Mouse (Mus musculus) lung, embryonic 14.5 days (tissue): ENCODE results near the gene Dnah8. TPM values are rescaled to one million over a fixed set of nuclear protein-coding genes. Genes with fewer than 3 reads are reported as not detected.

Experiments
- ATAC-seq: fragments of 200-750 bp; cut with Nextera tagmentation; 2 replicates; pipeline ENCODE4 v1.8.0; 2017; ENCODE audit warnings: mild to moderate bottlenecking, moderate TSS enrichment, moderate library complexity; ENCODE audit not compliant: insufficient read depth
- DNase-seq: peaks from one replicate; pipeline ENCODE4 v3.0.0-alpha.2; 2015
- H3K27ac ChIP-seq: fragments of 300-500 bp; sonication (generic); 2 replicates; pipeline ENCODE4 v1.5.1; 2014; ENCODE audit warnings: low read depth, mild to moderate bottlenecking, moderate library complexity
- H3K27me3 ChIP-seq: fragments of 300-500 bp; sonication (generic); 2 replicates; pipeline ENCODE4 v1.6.1; 2014; ENCODE audit warnings: low read length, control low read depth; ENCODE audit not compliant: insufficient read depth
- H3K36me3 ChIP-seq: fragments of 300-500 bp; sonication (generic); 2 replicates; pipeline ENCODE4 v1.6.1; 2014; ENCODE audit warnings: control low read depth; ENCODE audit not compliant: insufficient read depth
- H3K4me1 ChIP-seq: fragments of 300-500 bp; sonication (generic); 2 replicates; pipeline ENCODE4 v1.6.1; 2014; ENCODE audit warnings: antibody characterized with exemption, control low read depth; ENCODE audit not compliant: insufficient read depth
- H3K4me2 ChIP-seq: fragments of 300-500 bp; sonication (generic); 2 replicates; pipeline ENCODE4 v1.6.1; 2014; ENCODE audit warnings: mild to moderate bottlenecking
- H3K4me3 ChIP-seq: fragments of 300-500 bp; sonication (generic); 2 replicates; pipeline ENCODE4 v1.5.1; 2014; ENCODE audit warnings: low read depth, low read length
- H3K9ac ChIP-seq: fragments of 300-500 bp; sonication (generic); 2 replicates; pipeline ENCODE4 v1.6.1; 2014
- H3K9me3 ChIP-seq: fragments of 300-500 bp; sonication (generic); 2 replicates; pipeline ENCODE4 v1.6.1; 2016; ENCODE audit warnings: low read depth, low read length, control low read depth
- CTCF ChIP-seq: IDR thresholded peaks from 2 replicates; pipeline ENCODE4 v1.5.1; 2016; ENCODE audit warnings: antibody characterized with exemption, low read depth
- WGBS: fragments of 180-500 bp; shearing (Covaris S2); extraction: QIAGEN DNeasy Blood & Tissue Kit; methylation state at CpG from one replicate; pipeline ENCODE4 v1.1.7; 2014; 5-methylcytosine and 5-hydroxymethylcytosine counted together
- polyA plus RNA-seq: library from polyadenylated mRNA; unstranded; fragments of >200 nt; fragmentation: Nextera tagmentation; extraction: Ambion mirVana; gene quantifications from 2 replicates; pipeline ENCODE4 v1.2.1, GENCODE M21; 2014

Dnah8 gene
- polyA plus RNA-seq, 1 experiment from 2014 or later = 4.7 TPM

DNA sequence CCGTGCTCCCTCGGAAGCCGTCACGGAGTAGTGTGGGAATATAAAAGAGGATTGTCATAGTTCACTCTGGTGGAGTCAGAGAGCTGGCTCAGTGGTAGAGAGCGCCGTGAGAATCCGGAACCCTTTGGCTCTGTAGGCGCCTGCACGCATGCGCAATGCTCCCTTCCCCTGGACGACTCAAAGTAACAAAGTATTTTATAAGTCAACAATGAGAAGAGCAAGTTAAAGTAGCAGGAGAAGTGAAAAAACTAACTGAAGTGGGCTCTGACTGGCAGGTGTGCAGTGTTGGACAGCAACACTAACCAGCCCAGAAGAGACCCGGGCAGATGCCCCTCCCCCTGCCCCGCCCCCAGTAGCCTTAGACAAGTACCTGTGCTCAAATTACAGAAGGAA lies 34.0 kb downstream of the Dnah8 start:
- H3K36me3 ChIP-seq = no peaks in the 10 kb centered on the region
- H3K27ac ChIP-seq = peak overlapping the region; percentile 83
- no peaks in the 10 kb centered on the region for H3K27me3 ChIP-seq
- H3K4me3 ChIP-seq = peak overlapping the region; percentile 26
- H3K9me3 ChIP-seq = no peaks in the 10 kb centered on the region
- DNase-seq (peak; percentile 90), ATAC-seq (peak; percentile 94)
- peak overlapping the region; percentile 61 for H3K4me2 ChIP-seq
- no peaks in the 10 kb centered on the region for H3K4me1 ChIP-seq
- TF ChIP-seq CTCF = no peak
- H3K9ac ChIP-seq = peak overlapping the region; percentile 44
- 11% methylated on average over 13 of the region's 13 CpGs for WGBS

DNA sequence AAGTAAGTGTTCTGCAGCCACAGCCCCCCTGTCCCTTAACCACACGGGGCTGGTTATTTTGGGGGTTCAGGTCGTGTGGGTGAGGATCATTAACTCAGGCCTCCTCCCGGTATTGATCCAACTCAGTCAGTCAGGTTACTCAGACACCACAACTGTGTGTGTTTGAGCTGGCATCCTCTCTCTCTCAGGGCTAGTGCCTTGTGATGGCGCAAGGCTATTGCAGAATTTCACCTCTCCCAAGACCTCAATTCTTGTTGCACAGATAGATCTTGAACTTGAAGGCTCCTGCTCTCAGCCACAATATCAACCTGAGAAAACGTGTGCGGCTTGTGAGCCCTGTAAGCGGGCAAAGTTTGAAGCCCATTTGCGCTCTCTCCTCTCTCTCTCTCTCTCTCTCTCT lies 38.0 kb downstream of the Dnah8 start:
- WGBS = 66% methylated on average over 8 of the region's 8 CpGs

GRCm38 (mm10) chr17:30663170-30663569 lies 39.0 kb downstream of the Dnah8 start:
- ATAC-seq (no peak), DNase-seq (no peak)
- no peak for TF ChIP-seq CTCF
- WGBS = 88% methylated on average over 8 of the region's 8 CpGs
- H3K4me1 ChIP-seq = no peaks in the 10 kb centered on the region
- H3K4me2 ChIP-seq = no peak overlapping the region
- no peak overlapping the region for H3K27ac ChIP-seq
- H3K27me3 ChIP-seq = no peaks in the 10 kb centered on the region
- no peaks in the 10 kb centered on the region for H3K36me3 ChIP-seq
- H3K9me3 ChIP-seq = no peaks in the 10 kb centered on the region
- no peak overlapping the region for H3K9ac ChIP-seq
- H3K4me3 ChIP-seq = no peak overlapping the region

More for the DNA sequence above, 38.0 kb downstream of the Dnah8 start:
- no peak overlapping the region for H3K4me2 ChIP-seq
- no peak overlapping the region for H3K9ac ChIP-seq
- TF ChIP-seq CTCF = no peak
- DNase-seq = no peak
- H3K9me3 ChIP-seq = no peaks in the 10 kb centered on the region
- no peak overlapping the region for H3K4me3 ChIP-seq
- no peak for ATAC-seq
- no peak overlapping the region for H3K27ac ChIP-seq
- H3K4me1 ChIP-seq = no peaks in the 10 kb centered on the region
- no peaks in the 10 kb centered on the region for H3K36me3 ChIP-seq
- H3K27me3 ChIP-seq = no peaks in the 10 kb centered on the region

DNA sequence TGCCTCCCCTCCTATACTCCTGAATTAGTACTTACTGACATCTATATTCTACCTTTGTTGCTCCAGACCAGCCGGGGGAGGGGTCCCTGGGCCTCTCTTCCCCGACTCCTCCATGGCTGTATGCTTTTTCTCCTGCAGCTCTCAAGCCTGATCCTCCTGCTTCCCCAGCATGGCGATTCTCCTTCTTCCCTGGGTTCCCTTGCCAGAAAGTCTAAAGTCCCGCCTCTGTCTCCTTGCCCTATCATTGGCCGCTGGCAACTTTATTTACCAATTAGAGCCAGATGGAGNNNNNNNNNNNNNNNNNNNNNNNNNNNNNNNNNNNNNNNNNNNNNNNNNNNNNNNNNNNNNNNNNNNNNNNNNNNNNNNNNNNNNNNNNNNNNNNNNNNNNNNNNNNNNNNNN lies 40.7 kb downstream of the Dnah8 start:
- no peak for DNase-seq
- no peaks in the 10 kb centered on the region for H3K27me3 ChIP-seq
- TF ChIP-seq CTCF = no peak
- H3K27ac ChIP-seq = no peak overlapping the region
- no peak overlapping the region for H3K4me3 ChIP-seq
- H3K9me3 ChIP-seq = no peaks in the 10 kb centered on the region
- H3K36me3 ChIP-seq = no peaks in the 10 kb centered on the region
- no peak overlapping the region for H3K9ac ChIP-seq
- ATAC-seq = no peak
- H3K4me2 ChIP-seq = no peak overlapping the region
- H3K4me1 ChIP-seq = no peaks in the 10 kb centered on the region
- WGBS = 80% methylated on average over 5 of the region's 5 CpGs

DNA sequence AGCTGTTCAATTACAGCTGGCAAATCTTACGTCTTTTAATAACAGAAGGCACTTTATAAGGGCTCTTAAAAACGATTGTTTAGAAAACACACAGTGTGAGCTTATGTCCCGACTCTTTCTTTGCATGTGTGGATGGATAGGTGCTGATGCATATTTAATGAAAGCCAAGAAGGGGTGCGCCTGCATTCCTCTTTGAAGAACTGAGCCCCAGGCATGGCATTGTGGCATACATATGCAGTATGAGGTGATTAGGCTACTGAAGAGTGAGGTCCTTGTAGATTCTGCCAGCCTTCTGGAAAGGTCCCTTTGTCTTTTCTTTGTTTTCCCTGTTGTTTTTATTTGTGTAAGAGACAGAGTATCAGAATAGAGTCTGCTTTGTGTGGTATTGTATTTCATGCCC lies 48.4 kb downstream of the Dnah8 start:
- Histone ChIP-seq H3K4me3 (no peak overlapping the region), H3K27me3 (no peaks in the 10 kb centered on the region), H3K9me3 (no peaks in the 10 kb centered on the region), H3K9ac (no peak overlapping the region), H3K4me1 (no peaks in the 10 kb centered on the region), H3K36me3 (no peaks in the 10 kb centered on the region), H3K27ac (no peak overlapping the region), H3K4me2 (no peak overlapping the region)
- 70% methylated on average over 4 of the region's 4 CpGs for WGBS
- TF ChIP-seq CTCF = no peak
- DNase-seq = no peak
- ATAC-seq = no peak

GRCm38 (mm10) chr17:30673023-30673422 lies 48.9 kb downstream of the Dnah8 start:
- ATAC-seq (no peak), DNase-seq (no peak)
- H3K9ac ChIP-seq = no peak overlapping the region
- 89% methylated on average over 6 of the region's 6 CpGs for WGBS
- H3K4me1 ChIP-seq = no peaks in the 10 kb centered on the region
- H3K9me3 ChIP-seq = no peaks in the 10 kb centered on the region
- no peaks in the 10 kb centered on the region for H3K27me3 ChIP-seq
- no peak overlapping the region for H3K27ac ChIP-seq
- H3K36me3 ChIP-seq = no peaks in the 10 kb centered on the region
- H3K4me3 ChIP-seq = no peak overlapping the region
- TF ChIP-seq CTCF = peak; percentile 19; the same call in 1 of the 2 replicates
- H3K4me2 ChIP-seq = no peak overlapping the region

GRCm38 (mm10) chr17:30675021-30675740 lies 51.0 kb downstream of the Dnah8 start:
- Histone ChIP-seq H3K4me2 (no peak overlapping the region), H3K9ac (no peak overlapping the region), H3K9me3 (no peaks in the 10 kb centered on the region), H3K27me3 (no peaks in the 10 kb centered on the region), H3K4me1 (no peaks in the 10 kb centered on the region), H3K36me3 (no peaks in the 10 kb centered on the region), H3K27ac (no peak overlapping the region), H3K4me3 (no peak overlapping the region)
- no peak for TF ChIP-seq CTCF
- 57% methylated on average over 9 of the region's 9 CpGs for WGBS
- ATAC-seq = no peak
- peak; percentile 61 for DNase-seq
